Mouse (Mus musculus): ENCODE data around the gene Gm9803. TPM values are rescaled to one million over a fixed set of nuclear protein-coding genes. Genes with fewer than 3 reads are reported as not detected.

The Gm9803 gene
- polyA plus RNA-seq, 1 experiment: 44.3 TPM

DNA sequence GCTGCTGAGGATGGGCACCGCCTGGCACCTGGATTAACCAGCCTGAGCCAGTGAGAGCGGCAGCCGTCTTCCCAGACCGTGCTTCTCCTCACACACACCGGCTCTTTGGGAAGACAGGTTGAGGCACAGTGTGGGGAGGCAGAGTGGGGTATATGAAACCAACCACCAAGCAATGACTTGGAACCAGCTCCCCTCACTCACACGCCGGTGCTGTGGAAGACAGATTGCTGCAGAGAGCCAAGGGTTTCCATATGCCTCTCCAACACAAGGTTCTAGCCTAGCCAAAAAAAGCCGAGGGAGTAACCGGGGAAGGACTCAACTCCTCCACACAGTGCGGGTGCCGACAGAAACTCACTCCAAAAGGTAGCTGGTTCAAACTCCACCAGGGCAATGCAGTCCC lies 35.4 kb downstream of the Gm9803 start:
- no peaks in the 10 kb centered on the region for H3K4me1 ChIP-seq (ENCODE audit: control insufficient read depth, insufficient read depth, low read length)
- no peak for DNase-seq
- TF ChIP-seq CTCF (IDR thresholded peaks at IDR 0.05; ENCODE audit: insufficient read depth, low read length) (no peak), POLR2A (IDR thresholded peaks at IDR 0.05; ENCODE audit: borderline replicate concordance, extremely low read depth, low read depth, low read length) (no peak)
- WGBS: 70% methylated on average over 11 of the region's 11 CpGs
- no peak overlapping the region for H3K4me3 ChIP-seq (replicated peaks; ENCODE audit: extremely low read depth, low read depth, low read length)

DNA sequence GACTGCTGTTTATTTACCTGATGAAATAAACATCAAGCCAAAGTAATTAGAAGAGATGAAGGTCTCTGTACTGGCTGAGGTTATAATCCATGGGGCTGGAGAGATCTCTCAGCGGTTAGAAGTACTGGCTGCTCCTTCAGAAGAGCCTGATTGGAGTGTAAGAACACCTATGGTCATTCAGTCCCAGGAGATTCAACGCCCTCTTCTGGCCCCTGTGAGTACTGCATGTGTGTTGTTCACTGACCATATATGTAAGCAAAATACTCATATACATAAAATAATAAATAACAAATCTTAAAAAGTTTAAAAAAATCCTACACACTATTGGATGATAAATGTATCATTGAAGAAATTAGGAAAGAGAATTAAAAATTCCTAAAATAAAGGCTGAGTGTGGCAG lies 36.9 kb downstream of the Gm9803 start:
- TF ChIP-seq CTCF (IDR thresholded peaks at IDR 0.05; ENCODE audit: insufficient read depth, low read length) (no peak), POLR2A (IDR thresholded peaks at IDR 0.05; ENCODE audit: borderline replicate concordance, extremely low read depth, low read depth, low read length) (no peak)
- Histone ChIP-seq H3K4me1 (ENCODE audit: control insufficient read depth, insufficient read depth, low read length) (no peaks in the 10 kb centered on the region), H3K4me3 (replicated peaks; ENCODE audit: extremely low read depth, low read depth, low read length) (no peak overlapping the region)
- no peak for DNase-seq
- whole genome bisulfite sequencing: 33% methylated on average over 2 of the region's 2 CpGs

DNA sequence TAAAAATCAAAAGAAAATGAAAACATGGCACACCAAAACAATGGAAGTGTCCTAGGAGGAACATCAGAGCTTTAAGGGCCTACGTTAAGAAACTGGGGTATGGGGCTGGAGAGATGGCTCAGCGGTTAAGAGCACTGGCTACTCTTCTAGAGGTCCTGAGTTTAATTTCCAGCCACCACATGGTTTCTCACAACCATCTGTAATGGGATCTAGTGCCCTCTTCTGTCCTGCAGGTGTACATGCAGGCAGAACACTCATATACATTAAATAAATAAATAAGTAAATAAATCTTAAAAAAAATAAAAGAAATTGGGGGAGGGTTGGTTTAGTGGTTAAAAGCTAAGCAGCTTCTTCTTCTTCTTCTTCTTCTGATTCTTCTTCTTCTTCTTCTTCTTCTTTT lies 37.4 kb downstream of the Gm9803 start:
- no peak overlapping the region for H3K4me3 ChIP-seq (replicated peaks; ENCODE audit: extremely low read depth, low read depth, low read length)
- TF ChIP-seq POLR2A (IDR thresholded peaks at IDR 0.05; ENCODE audit: borderline replicate concordance, extremely low read depth, low read depth, low read length): no peak
- no peak for TF ChIP-seq CTCF (IDR thresholded peaks at IDR 0.05; ENCODE audit: insufficient read depth, low read length)
- H3K4me1 ChIP-seq (ENCODE audit: control insufficient read depth, insufficient read depth, low read length): no peaks in the 10 kb centered on the region
- 90% methylated on average over 2 of the region's 2 CpGs for WGBS
- DNase-seq: no peak

Other genes with a start within 250 kb of the Gm9803 start
- gene Bend3, start 45.3 kb upstream of the Gm9803 start, polyA plus RNA-seq (2012; rRNA removed): 3.1 and 4.0 TPM in 2 replicates
- gene 1700021F05Rik, start 16.9 kb downstream of the Gm9803 start, polyA plus RNA-seq (2012; rRNA removed): 3.1 and 7.1 TPM in 2 replicates
- gene Cd24a, start 54.2 kb downstream of the Gm9803 start, polyA plus RNA-seq (2012; rRNA removed): 212 and 239 TPM in 2 replicates